In the genomic region with DNA sequence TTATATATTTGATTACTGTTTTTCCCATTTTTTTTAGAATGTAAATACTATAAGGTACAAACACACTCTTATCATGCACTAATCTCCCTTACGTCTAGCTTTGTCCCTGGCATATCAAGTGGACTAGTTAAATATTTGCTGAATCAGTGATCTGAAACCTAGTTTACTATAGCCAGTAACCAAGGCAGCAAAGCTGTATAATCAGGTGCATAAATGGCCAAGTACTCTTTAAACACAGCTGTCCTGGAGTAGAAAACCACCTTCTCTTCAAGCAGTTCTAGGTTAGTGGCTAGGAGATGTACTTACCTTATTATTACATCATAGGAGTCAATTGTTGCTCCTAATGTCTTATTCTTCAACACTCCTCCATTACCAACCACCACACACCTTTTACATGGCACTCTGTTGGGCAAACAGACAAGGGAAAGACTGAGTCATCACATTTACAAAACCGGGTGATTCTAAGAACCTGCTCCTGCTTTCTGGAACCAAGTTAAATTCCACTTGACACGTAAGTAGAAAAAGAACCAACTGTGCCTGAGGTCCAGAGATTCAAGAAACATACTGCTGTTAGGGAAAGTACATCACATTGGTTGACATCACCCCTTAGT, we compare ENCODE assay signal across 15 mouse cellular contexts. TPM values are rescaled to one million over a fixed set of nuclear protein-coding genes. Genes with fewer than 3 reads are reported as not detected.
DNase-seq lines count a peak whose midpoint lies in the region; ATAC-seq and TF ChIP-seq lines count a peak whose summit lies in the region.
"Had no signal": no experiment of that assay in that cellular context is flagged by ENCODE, and none has a peak within 500 bp of the region (broad histone marks: within the 10 kb centered on the region; RNA-seq: fewer than 3 reads in every experiment).

No protein-coding gene starts in this region.

- peak overlapping the region; percentile 64 for H3K27ac ChIP-seq in gastrocnemius, adult 2 months
- peak overlapping the region; percentile 77 for H3K27ac ChIP-seq in lung, embryonic 14.5 days (ENCODE audit: low read depth)
- H3K27ac ChIP-seq in macrophage = peak overlapping the region; percentile 55
- H3K27ac ChIP-seq: embryonic facial prominence, embryonic 10.5 days; forebrain, embryonic 13.5 days; hindbrain, embryonic 15.5 days; midbrain, embryonic 13.5 days had no signal

- peaks cover 36% of the 10 kb centered on the region for H3K36me3 ChIP-seq in lung, embryonic 14.5 days (ENCODE audit: insufficient read depth)
- no peaks in the 10 kb centered on the region for H3K36me3 ChIP-seq in macrophage (ENCODE audit: inconsistent target)

- DNase-seq in gastrocnemius, adult 2 months = no peak
- DNase-seq in gastrocnemius, postnatal 4 days (ENCODE audit: low spot score in 2 of 2) = no peak
- peak; percentile 49 for DNase-seq in kidney, adult 9 months
- no peak for DNase-seq in kidney, postnatal 10 days
- no peak for DNase-seq in lung, embryonic 14.5 days
- no peak for DNase-seq in lung, adult 2 months
- no peak for DNase-seq in right cerebral cortex, adult 2 months (ENCODE audit: low spot score in 2 of 2)
- DNase-seq: cerebellum, adult 11-12 months; gastrocnemius, postnatal 36 days; thymus, adult 18-20 months had no signal

- no peak for TF ChIP-seq POLR2A in lung, adult 2 months (IDR thresholded peaks at IDR 0.05; ENCODE audit: borderline replicate concordance, extremely low read depth, low read depth, low read length)

- ATAC-seq in lung, embryonic 14.5 days (ENCODE audit: insufficient read depth) = peak; percentile 57
- ATAC-seq: forebrain, embryonic 13.5 days; midbrain, embryonic 13.5 days had no signal

- TF ChIP-seq CTCF in gastrocnemius, adult 2 months (IDR thresholded peaks at IDR 0.05) = no peak
- TF ChIP-seq CTCF in lung, embryonic 14.5 days (IDR thresholded peaks at IDR 0.05; ENCODE audit: low read depth) = no peak
- no peak for TF ChIP-seq CTCF in lung, adult 2 months (IDR thresholded peaks at IDR 0.05; ENCODE audit: insufficient read depth, low read length)

- H3K9ac ChIP-seq in lung, embryonic 14.5 days = no peak overlapping the region
- H3K9ac ChIP-seq: forebrain, embryonic 13.5 days; hindbrain, embryonic 15.5 days; midbrain, embryonic 13.5 days had no signal

- H3K4me3 ChIP-seq in gastrocnemius, adult 2 months = no peak overlapping the region
- no peak overlapping the region for H3K4me3 ChIP-seq in lung, embryonic 14.5 days (ENCODE audit: low read depth, low read length)
- H3K4me3 ChIP-seq in lung, adult 2 months (replicated peaks; ENCODE audit: extremely low read depth, low read depth, low read length) = no peak overlapping the region
- no peak overlapping the region for H3K4me3 ChIP-seq in macrophage (ENCODE audit: inconsistent target)
- H3K4me3 ChIP-seq: embryonic facial prominence, embryonic 10.5 days; forebrain, embryonic 13.5 days; hindbrain, embryonic 15.5 days; midbrain, embryonic 13.5 days had no signal

- H3K27me3 ChIP-seq in lung, embryonic 14.5 days (ENCODE audit: insufficient read depth, low read length) = no peaks in the 10 kb centered on the region
- H3K27me3 ChIP-seq: forebrain, embryonic 13.5 days; hindbrain, embryonic 15.5 days; midbrain, embryonic 13.5 days had no signal

- peaks cover 6% of the 10 kb centered on the region for H3K4me1 ChIP-seq in lung, embryonic 14.5 days (ENCODE audit: insufficient read depth)
- H3K4me1 ChIP-seq in lung, adult 2 months (ENCODE audit: control insufficient read depth, insufficient read depth, low read length) = peaks cover 20% of the 10 kb centered on the region
- H3K4me1 ChIP-seq: forebrain, embryonic 13.5 days; hindbrain, embryonic 15.5 days; midbrain, embryonic 13.5 days had no signal

- no peaks in the 10 kb centered on the region for H3K79me2 ChIP-seq in macrophage (ENCODE audit: inconsistent target)

- WGBS in lung, embryonic 14.5 days = 68% methylated on average over 3 of the region's 3 CpGs
- 49% methylated on average over 3 of the region's 3 CpGs for whole genome bisulfite sequencing in lung, adult 2 months
- WGBS in macrophage (ENCODE audit: missing documents) = 80% methylated on average over 3 of the region's 3 CpGs

- intact Hi-C loops in gastrocnemius, adult 2 months (cut with DNase I) = loop anchor here (2.0 kb wide), 1 partner anchor 45 kb away; no protein-coding TSS in a partner anchor

- no peak overlapping the region for H3K4me2 ChIP-seq in lung, embryonic 14.5 days
- H3K4me2 ChIP-seq: forebrain, embryonic 13.5 days; hindbrain, embryonic 15.5 days; midbrain, embryonic 13.5 days had no signal

- peaks cover 6% of the 10 kb centered on the region; the same call in 1 of the 2 replicates for H3K9me3 ChIP-seq in lung, embryonic 14.5 days (ENCODE audit: low read depth, low read length)
- H3K9me3 ChIP-seq: hindbrain, embryonic 15.5 days had no signal

RNA-seq across cellular contexts. Expression of a gene that starts 48.4 kb away (rescaled TPM):
- total RNA-seq in gastrocnemius, adult 2 months (2021) = 100 to 1,000 TPM; 140 to 170 TPM
- 10 to 100 TPM; 33.4 to 42.6 TPM for total RNA-seq in gastrocnemius, postnatal 4 days (2021)
- 26.6 and 30.2 TPM in 2 replicates for polyA plus RNA-seq in lung, embryonic 14.5 days (2014; fragmentation: Nextera tagmentation; extraction: Ambion mirVana)
- 38.8 and 60.1 TPM in 2 replicates for polyA plus RNA-seq in lung, adult 2 months (2012; rRNA removed)
- 1 to 10 TPM in 19 of 26 experiments, under 1 TPM in 6, not detected in 1; 0.25 to 7.3 (median 2.2) TPM for total RNA-seq in macrophage (2018; cell fraction: chromatin; rRNA removed)
- total RNA-seq in macrophage (2018; cell fraction: cytosol; rRNA removed) = 1 to 10 TPM in 16 of 26 experiments, under 1 TPM in 10; 0.62 to 4.7 (median 1.5) TPM
- total RNA-seq in macrophage (2018; cell fraction: nucleus; rRNA removed) = 1 to 10 TPM in 24 of 26 experiments, under 1 TPM in 2; 0.64 to 6.6 (median 3.5) TPM
- polyA plus RNA-seq in macrophage (2018) = 0.52 to 3.2 TPM (median 0.86 TPM) in 3 replicates
